Mouse (Mus musculus) stomach, postnatal 0 days (tissue): ENCODE data around the gene Cdcp2. TPM values are rescaled to one million over a fixed set of nuclear protein-coding genes. Genes with fewer than 3 reads are reported as not detected.

Source experiments
- ATAC-seq: fragments of 200-750 bp; cut with Nextera tagmentation; 2 replicates; pipeline ENCODE4 v1.8.0; 2017; ENCODE audit not compliant: low FRiP score, low TSS enrichment
- DNase-seq: peaks from one replicate; pipeline ENCODE4 v3.0.0-alpha.2; 2016; ENCODE audit warnings: low spot score
- H3K27ac ChIP-seq: fragments of 300-500 bp; sonication (generic); replicated peaks from 2 replicates; pipeline ENCODE4 v1.5.1; 2014; ENCODE audit warnings: mild to moderate bottlenecking, control low read depth
- H3K27me3 ChIP-seq: fragments of 300-500 bp; sonication (generic); 2 replicates; pipeline ENCODE4 v1.6.1; 2014; ENCODE audit warnings: low read length; ENCODE audit not compliant: control insufficient read depth, insufficient read depth
- H3K36me3 ChIP-seq: fragments of 300-500 bp; sonication (generic); 2 replicates; pipeline ENCODE4 v1.6.1; 2014; ENCODE audit warnings: low read length, mixed read lengths; ENCODE audit not compliant: control insufficient read depth, insufficient read depth
- H3K4me1 ChIP-seq: fragments of 300-500 bp; sonication (generic); replicated peaks from 2 replicates; pipeline ENCODE4 v1.6.1; 2014; ENCODE audit warnings: antibody characterized with exemption; ENCODE audit not compliant: control insufficient read depth, insufficient read depth
- H3K4me2 ChIP-seq: fragments of 300-500 bp; sonication (generic); replicated peaks from 2 replicates; pipeline ENCODE4 v1.6.1; 2014; ENCODE audit warnings: low read depth, mild to moderate bottlenecking, control low read depth, moderate library complexity
- H3K4me3 ChIP-seq: fragments of 300-500 bp; sonication (generic); 2 replicates; pipeline ENCODE4 v1.5.1; 2014; ENCODE audit warnings: low read depth, low read length, control low read depth
- H3K9ac ChIP-seq: fragments of 300-500 bp; sonication (generic); 2 replicates; pipeline ENCODE4 v1.6.1; 2014; ENCODE audit warnings: mild to moderate bottlenecking, low read length, control low read depth, mixed read lengths
- H3K9me3 ChIP-seq: fragments of 300-500 bp; sonication (generic); 2 replicates; pipeline ENCODE4 v1.6.1; 2016; ENCODE audit warnings: low read length; ENCODE audit not compliant: control insufficient read depth
- CTCF ChIP-seq: IDR thresholded peaks from 2 replicates; pipeline ENCODE4 v1.5.1; 2016; ENCODE audit warnings: antibody characterized with exemption, low read depth, mild to moderate bottlenecking, moderate library complexity
- EP300 ChIP-seq: optimal IDR thresholded peaks from 2 replicates; pipeline ENCODE3; 2016; ENCODE audit warnings: antibody characterized with exemption
- WGBS: fragments of 180-500 bp; shearing (Covaris S2); extraction: QIAGEN DNeasy Blood & Tissue Kit; methylation state at CpG from one replicate; pipeline ENCODE4 v1.1.7; 2014; 5-methylcytosine and 5-hydroxymethylcytosine counted together
- polyA plus RNA-seq: library from polyadenylated mRNA; unstranded; fragments of >200 nt; fragmentation: Nextera tagmentation; extraction: Ambion mirVana; gene quantifications from 2 replicates; pipeline ENCODE4 v1.2.1, GENCODE M21; 2015

Cdcp2 gene
- polyA plus RNA-seq, 1 experiment from 2014 or later, result not detected

DNA sequence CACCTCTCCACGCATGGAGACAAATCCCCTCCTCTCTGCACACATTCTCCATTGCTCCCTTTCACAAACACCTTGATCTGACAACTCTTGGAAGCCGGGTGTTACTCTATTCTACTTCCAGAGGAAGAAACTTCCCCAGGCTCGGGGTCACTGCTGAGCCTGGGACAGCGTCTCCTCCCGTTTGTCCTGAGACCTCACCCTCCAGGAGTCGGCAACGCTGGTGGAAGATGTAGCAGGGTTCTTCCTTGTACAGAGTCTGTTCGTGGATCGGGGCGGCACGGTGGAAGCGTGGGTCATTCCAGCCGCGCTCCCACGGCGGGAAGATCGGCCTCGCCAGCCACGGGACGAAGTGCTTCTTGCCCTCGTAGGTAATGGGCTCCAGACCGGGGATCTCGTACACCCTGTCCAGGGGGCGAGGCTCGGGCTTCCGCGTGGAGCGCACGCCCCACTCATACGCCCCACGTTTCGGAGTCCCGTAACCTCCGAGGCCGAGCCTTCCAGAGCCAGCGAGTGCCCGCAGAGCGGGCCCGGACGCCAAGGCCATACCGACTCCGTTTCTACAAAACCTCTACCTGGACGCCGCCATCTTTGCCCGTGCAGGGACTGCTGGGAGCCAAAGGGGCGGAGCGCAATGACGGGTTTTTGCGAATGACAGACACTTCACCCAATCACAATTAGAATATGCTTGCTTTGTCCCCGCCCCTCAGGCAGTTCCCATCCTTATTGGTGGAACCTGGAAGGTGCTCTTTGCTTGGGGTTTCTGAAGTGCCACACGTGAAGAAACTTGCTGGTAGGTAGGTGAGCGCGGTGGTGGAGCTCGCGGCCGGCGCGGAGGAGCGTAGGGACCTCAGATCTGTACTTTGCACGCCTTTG is 30.2 kb upstream of the Cdcp2 start, which contains the start of the genes Mrpl37 and Cyb5rl:
Gene Mrpl37, minus strand, starts transcription at position 617 of the 873 bp plus-strand sequence.
Gene Cyb5rl, plus strand, starts transcription at position 737 of the 873 bp plus-strand sequence.
- H3K4me3 ChIP-seq, result peak within 1 kb of the TSS; percentile 88
- H3K27ac ChIP-seq, result peak within 1 kb of the TSS; percentile 81
- H3K4me1 ChIP-seq, result no peaks in the 10 kb centered on the region; the same call in 1 of the 2 replicates
- H3K9ac ChIP-seq, result peak within 1 kb of the TSS; percentile 83
- TF ChIP-seq CTCF, result peak; percentile 35; the same call in 1 of the 2 replicates
- TF ChIP-seq EP300, result no peak
- peak; percentile 97 for DNase-seq
- peak within 1 kb of the TSS; percentile 99 for H3K4me2 ChIP-seq
- peak; percentile 97 for ATAC-seq
- WGBS, result under 1% methylated on average over 60 of the region's 60 CpGs
- H3K9me3 ChIP-seq, result no peaks in the 10 kb centered on the region
- no peaks in the 10 kb centered on the region for H3K27me3 ChIP-seq
- H3K36me3 ChIP-seq, result peaks cover 8% of the 10 kb centered on the region

DNA sequence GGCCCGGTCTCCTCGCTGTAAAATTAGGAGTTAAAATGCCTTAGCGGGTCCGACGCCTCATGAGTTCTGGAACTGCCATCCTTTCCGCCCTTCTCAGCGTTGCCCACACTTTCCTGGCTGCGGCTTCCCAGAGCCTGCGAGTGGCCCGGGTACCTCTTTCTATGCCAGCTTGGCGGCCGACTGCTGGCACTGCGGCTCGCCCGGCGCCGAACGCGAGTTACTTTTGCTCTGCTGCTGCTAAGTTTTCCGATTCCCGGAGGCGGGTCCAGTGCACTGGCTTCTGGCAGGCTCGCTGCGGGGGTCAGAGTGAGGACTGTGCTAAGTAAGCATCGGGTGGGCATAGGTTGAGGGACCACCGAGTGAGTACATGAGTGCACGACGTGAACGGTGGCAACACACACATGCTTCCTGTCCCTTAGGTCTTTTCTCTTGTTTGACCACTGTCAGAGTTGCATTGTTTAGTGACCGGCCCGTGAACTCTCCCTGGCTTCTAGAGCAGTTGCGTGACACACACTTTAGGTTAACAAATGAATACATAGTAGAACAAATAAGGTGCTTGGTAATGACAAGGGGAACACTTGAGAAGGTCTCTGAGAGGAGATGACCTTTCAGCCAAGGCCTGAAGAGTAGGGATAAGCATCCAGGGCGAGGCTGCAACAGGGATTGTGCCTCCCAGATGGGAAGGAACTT is 29.4 kb upstream of the Cdcp2 start:
- Histone ChIP-seq H3K27me3 (no peaks in the 10 kb centered on the region), H3K4me2 (peak overlapping the region; percentile 99), H3K36me3 (peaks cover 8% of the 10 kb centered on the region), H3K4me1 (no peaks in the 10 kb centered on the region; the same call in 1 of the 2 replicates), H3K4me3 (peak overlapping the region; percentile 88), H3K9me3 (no peaks in the 10 kb centered on the region), H3K9ac (peak overlapping the region; percentile 66), H3K27ac (peak overlapping the region; percentile 59; the same call in 1 of the 2 replicates)
- peak; percentile 47 for ATAC-seq
- WGBS, result 3% methylated on average over 33 of the region's 33 CpGs
- DNase-seq, result peak; percentile 49
- TF ChIP-seq CTCF, result no peak
- no peak for TF ChIP-seq EP300

DNA sequence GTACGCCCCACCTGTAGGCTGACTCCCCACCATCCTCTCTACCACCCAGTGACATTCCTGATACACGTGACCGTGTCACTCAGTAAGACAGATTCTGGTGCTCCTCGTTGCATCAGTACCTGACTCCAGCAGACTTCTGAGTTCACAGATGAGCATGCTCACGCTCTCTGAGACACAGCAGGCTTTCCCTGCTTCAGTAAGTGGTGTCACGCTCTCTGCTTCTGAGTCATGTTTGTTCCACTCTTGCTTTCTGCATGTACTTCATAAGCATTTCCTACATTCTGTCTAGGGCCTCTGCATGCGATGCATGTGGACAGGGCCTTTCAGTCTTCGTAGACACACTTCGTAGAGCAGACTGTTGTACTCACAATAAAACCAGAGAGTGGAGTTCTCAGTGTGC is 24.3 kb upstream of the Cdcp2 start:
- H3K4me1 ChIP-seq, result no peaks in the 10 kb centered on the region
- no peaks in the 10 kb centered on the region for H3K36me3 ChIP-seq
- ATAC-seq, result no peak
- H3K9me3 ChIP-seq, result no peaks in the 10 kb centered on the region
- no peak overlapping the region for H3K4me3 ChIP-seq
- 80% methylated on average over 9 of the region's 9 CpGs for WGBS
- TF ChIP-seq CTCF, result no peak
- no peak for TF ChIP-seq EP300
- H3K4me2 ChIP-seq, result no peak overlapping the region
- DNase-seq, result no peak
- H3K9ac ChIP-seq, result no peak overlapping the region
- no peak overlapping the region for H3K27ac ChIP-seq
- no peaks in the 10 kb centered on the region for H3K27me3 ChIP-seq

DNA sequence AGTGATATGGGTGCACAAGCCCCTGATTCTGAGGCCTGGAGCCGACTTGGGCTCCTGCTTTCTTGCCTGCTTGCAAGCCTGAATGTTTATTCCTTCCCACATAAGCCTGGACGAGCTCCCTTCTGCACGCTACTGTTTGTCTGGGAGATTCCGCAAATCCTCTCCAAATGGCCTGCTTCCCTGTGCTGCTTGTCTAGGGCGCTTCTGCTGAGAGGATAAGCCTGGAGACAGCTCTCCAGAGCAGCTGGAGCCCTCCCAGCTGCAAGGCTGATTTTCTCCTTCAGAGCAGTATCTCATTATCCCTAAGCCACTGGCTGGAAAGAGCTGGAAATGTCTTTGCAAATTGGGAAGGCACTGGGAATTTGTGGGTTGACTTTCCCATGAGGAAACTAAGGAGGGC is 21.2 kb upstream of the Cdcp2 start:
- ATAC-seq (no peak; the same call in 1 of the 2 replicates), DNase-seq (no peak)
- no peaks in the 10 kb centered on the region for H3K36me3 ChIP-seq
- H3K4me1 ChIP-seq, result no peaks in the 10 kb centered on the region
- H3K9me3 ChIP-seq, result no peaks in the 10 kb centered on the region
- no peak for TF ChIP-seq CTCF
- no peak for TF ChIP-seq EP300
- no peak overlapping the region for H3K4me2 ChIP-seq
- H3K9ac ChIP-seq, result no peak overlapping the region
- H3K27me3 ChIP-seq, result no peaks in the 10 kb centered on the region
- H3K4me3 ChIP-seq, result no peak overlapping the region
- 44% methylated on average over 5 of the region's 5 CpGs for WGBS
- no peak overlapping the region for H3K27ac ChIP-seq

DNA sequence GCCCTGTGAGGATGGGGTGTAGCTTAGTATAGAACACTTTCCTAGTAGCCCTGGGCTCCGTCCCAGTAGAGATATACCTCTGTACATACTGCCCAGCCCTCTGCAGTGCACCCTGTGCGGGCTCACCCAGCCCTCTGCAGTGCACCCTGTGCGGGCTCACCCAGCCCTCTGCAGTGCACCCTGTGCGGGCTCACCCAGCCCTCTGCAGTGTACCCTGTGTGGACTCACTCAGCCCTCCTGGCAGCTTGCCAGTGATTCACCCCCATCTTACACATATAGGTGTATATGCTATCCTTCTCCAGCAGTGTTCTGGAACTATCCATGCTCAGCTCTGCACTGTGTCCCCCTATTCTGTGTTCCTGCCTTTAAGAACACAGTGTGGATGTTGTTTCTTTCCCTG is 17.8 kb upstream of the Cdcp2 start:
- WGBS, result 62% methylated on average over 4 of the region's 4 CpGs
- Histone ChIP-seq H3K9ac (no peak overlapping the region), H3K36me3 (no peaks in the 10 kb centered on the region), H3K9me3 (no peaks in the 10 kb centered on the region), H3K4me1 (no peaks in the 10 kb centered on the region), H3K4me3 (no peak overlapping the region), H3K27me3 (no peaks in the 10 kb centered on the region), H3K27ac (no peak overlapping the region), H3K4me2 (no peak overlapping the region)
- DNase-seq (no peak), ATAC-seq (peak; percentile 80)
- TF ChIP-seq EP300 (no peak), CTCF (no peak)
